Mouse (Mus musculus): ENCODE data around the gene Tmem182. TPM values are rescaled to one million over a fixed set of nuclear protein-coding genes. Genes with fewer than 3 reads are reported as not detected.

Gene Tmem182
- polyA plus RNA-seq, 1 experiment from 2014 or later: 0.20 TPM

GRCm38 (mm10) chr1:40873760-40874455, 68.5 kb downstream of the Tmem182 start:
- WGBS: 57% methylated on average over 10 of the region's 10 CpGs
- ATAC-seq (ENCODE audit: insufficient number of reproducible peaks, insufficient read depth, low FRiP score, low TSS enrichment, low read depth): no peak
- no peak overlapping the region for H3K4me3 ChIP-seq
- H3K9me3 ChIP-seq: no peaks in the 10 kb centered on the region
- no peaks in the 10 kb centered on the region for H3K27me3 ChIP-seq
- H3K36me3 ChIP-seq: no peaks in the 10 kb centered on the region
- H3K4me2 ChIP-seq: no peak overlapping the region
- no peak overlapping the region for H3K9ac ChIP-seq
- H3K27ac ChIP-seq: no peak overlapping the region
- peaks cover 8% of the 10 kb centered on the region; the same call in 1 of the 2 replicates for H3K4me1 ChIP-seq

GRCm38 (mm10) chr1:40874456-40875375, 69.3 kb downstream of the Tmem182 start:
- no peak overlapping the region for H3K4me2 ChIP-seq
- H3K9ac ChIP-seq: no peak overlapping the region
- H3K4me1 ChIP-seq: peaks cover 11% of the 10 kb centered on the region

GRCm38 (mm10) chr1:40879051-40879450, 73.7 kb downstream of the Tmem182 start:
- Histone ChIP-seq H3K9me3 (no peaks in the 10 kb centered on the region), H3K36me3 (no peaks in the 10 kb centered on the region), H3K4me3 (no peak overlapping the region), H3K27ac (no peak overlapping the region), H3K27me3 (no peaks in the 10 kb centered on the region), H3K4me1 (peaks cover 11% of the 10 kb centered on the region), H3K4me2 (no peak overlapping the region), H3K9ac (no peak overlapping the region)
- 14% methylated on average over 9 of the region's 9 CpGs for WGBS
- ATAC-seq (ENCODE audit: insufficient number of reproducible peaks, insufficient read depth, low FRiP score, low TSS enrichment, low read depth): no peak

More at GRCm38 (mm10) chr1:40874456-40875375, 69.3 kb downstream of the Tmem182 start:
- 78% methylated on average over 26 of the region's 26 CpGs for WGBS
- Histone ChIP-seq H3K27me3 (no peaks in the 10 kb centered on the region), H3K36me3 (no peaks in the 10 kb centered on the region), H3K27ac (no peak overlapping the region), H3K4me3 (no peak overlapping the region), H3K9me3 (no peaks in the 10 kb centered on the region)
- ATAC-seq (ENCODE audit: insufficient number of reproducible peaks, insufficient read depth, low FRiP score, low TSS enrichment, low read depth): no peak

GRCm38 (mm10) chr1:40879526-40879925, 74.1 kb downstream of the Tmem182 start:
- no peak for ATAC-seq (ENCODE audit: insufficient number of reproducible peaks, insufficient read depth, low FRiP score, low TSS enrichment, low read depth)
- H3K4me1 ChIP-seq: peaks cover 6% of the 10 kb centered on the region; the same call in 1 of the 2 replicates
- 65% methylated on average over 6 of the region's 6 CpGs for WGBS
- no peaks in the 10 kb centered on the region for H3K36me3 ChIP-seq
- H3K27me3 ChIP-seq: no peaks in the 10 kb centered on the region
- no peak overlapping the region for H3K4me2 ChIP-seq
- no peak overlapping the region for H3K4me3 ChIP-seq
- H3K27ac ChIP-seq: no peak overlapping the region
- no peak overlapping the region for H3K9ac ChIP-seq
- no peaks in the 10 kb centered on the region for H3K9me3 ChIP-seq

- Histone ChIP-seq H3K4me2 (no peak overlapping the region), H3K4me1 (peaks cover 3% of the 10 kb centered on the region; the same call in 1 of the 2 replicates), H3K9ac (no peak overlapping the region), H3K36me3 (no peaks in the 10 kb centered on the region), H3K27ac (no peak overlapping the region), H3K4me3 (no peak overlapping the region), H3K9me3 (no peaks in the 10 kb centered on the region), H3K27me3 (no peaks in the 10 kb centered on the region)
- ATAC-seq (ENCODE audit: insufficient number of reproducible peaks, insufficient read depth, low FRiP score, low TSS enrichment, low read depth): no peak
- WGBS: 55% methylated on average over 2 of the region's 2 CpGs
Measured at GRCm38 (mm10) chr1:40880527-40880926, 75.1 kb downstream of the Tmem182 start.

GRCm38 (mm10) chr1:40883856-40884255, 78.5 kb downstream of the Tmem182 start:
- H3K9me3 ChIP-seq: no peaks in the 10 kb centered on the region
- peaks cover 3% of the 10 kb centered on the region; the same call in 1 of the 2 replicates for H3K4me1 ChIP-seq
- 69% methylated on average over 2 of the region's 2 CpGs for WGBS
- no peak for ATAC-seq (ENCODE audit: insufficient number of reproducible peaks, insufficient read depth, low FRiP score, low TSS enrichment, low read depth)
- no peak overlapping the region for H3K4me3 ChIP-seq
- no peaks in the 10 kb centered on the region for H3K36me3 ChIP-seq
- no peak overlapping the region for H3K4me2 ChIP-seq
- no peak overlapping the region for H3K27ac ChIP-seq
- H3K9ac ChIP-seq: no peak overlapping the region
- no peaks in the 10 kb centered on the region for H3K27me3 ChIP-seq

GRCm38 (mm10) chr1:40884943-40885342, 79.5 kb downstream of the Tmem182 start:
- Histone ChIP-seq H3K4me2 (no peak overlapping the region), H3K36me3 (no peaks in the 10 kb centered on the region), H3K4me1 (peaks cover under 1% of the 10 kb centered on the region), H3K9me3 (no peaks in the 10 kb centered on the region), H3K9ac (no peak overlapping the region), H3K27ac (no peak overlapping the region), H3K4me3 (no peak overlapping the region), H3K27me3 (no peaks in the 10 kb centered on the region)
- no peak for ATAC-seq (ENCODE audit: insufficient number of reproducible peaks, insufficient read depth, low FRiP score, low TSS enrichment, low read depth)
- WGBS: 74% methylated on average over 6 of the region's 6 CpGs

- peaks cover 11% of the 10 kb centered on the region for H3K4me1 ChIP-seq
- no peak overlapping the region for H3K27ac ChIP-seq
- 35% methylated on average over 12 of the region's 12 CpGs for WGBS
- no peak overlapping the region for H3K4me3 ChIP-seq
- no peak for ATAC-seq (ENCODE audit: insufficient number of reproducible peaks, insufficient read depth, low FRiP score, low TSS enrichment, low read depth)
- no peaks in the 10 kb centered on the region for H3K27me3 ChIP-seq
- no peak overlapping the region for H3K9ac ChIP-seq
- no peak overlapping the region for H3K4me2 ChIP-seq
- H3K36me3 ChIP-seq: no peaks in the 10 kb centered on the region
- no peaks in the 10 kb centered on the region for H3K9me3 ChIP-seq
Measured at GRCm38 (mm10) chr1:40887673-40888072, 82.3 kb downstream of the Tmem182 start.

- H3K27me3 ChIP-seq: no peaks in the 10 kb centered on the region
- 90% methylated on average over 8 of the region's 8 CpGs for WGBS
- no peak overlapping the region for H3K4me2 ChIP-seq
- no peak for ATAC-seq (ENCODE audit: insufficient number of reproducible peaks, insufficient read depth, low FRiP score, low TSS enrichment, low read depth)
- no peaks in the 10 kb centered on the region for H3K36me3 ChIP-seq
- H3K9ac ChIP-seq: no peak overlapping the region
- no peaks in the 10 kb centered on the region for H3K9me3 ChIP-seq
- H3K4me3 ChIP-seq: no peak overlapping the region
- H3K27ac ChIP-seq: no peak overlapping the region
- peaks cover 11% of the 10 kb centered on the region for H3K4me1 ChIP-seq
Measured at GRCm38 (mm10) chr1:40888396-40889040, 83.1 kb downstream of the Tmem182 start.

- no peaks in the 10 kb centered on the region for H3K27me3 ChIP-seq
- H3K9me3 ChIP-seq: no peaks in the 10 kb centered on the region
- no peak overlapping the region for H3K4me2 ChIP-seq
- no peak overlapping the region for H3K9ac ChIP-seq
- H3K27ac ChIP-seq: no peak overlapping the region
- no peak overlapping the region for H3K4me3 ChIP-seq
- H3K4me1 ChIP-seq: peaks cover 11% of the 10 kb centered on the region
- ATAC-seq (ENCODE audit: insufficient number of reproducible peaks, insufficient read depth, low FRiP score, low TSS enrichment, low read depth): no peak
- 72% methylated on average over 14 of the region's 14 CpGs for WGBS
- H3K36me3 ChIP-seq: no peaks in the 10 kb centered on the region
Measured at GRCm38 (mm10) chr1:40889617-40890016, 84.2 kb downstream of the Tmem182 start.

GRCm38 (mm10) chr1:40890246-40890645, 84.8 kb downstream of the Tmem182 start:
- H3K4me1 ChIP-seq: peaks cover 11% of the 10 kb centered on the region
- H3K4me2 ChIP-seq: peak overlapping the region; percentile 41
- 0 out of 2 replicates have a peak overlapping the region, but pooled peaks have one; percentile 4 for H3K27ac ChIP-seq
- no peak for ATAC-seq (ENCODE audit: insufficient number of reproducible peaks, insufficient read depth, low FRiP score, low TSS enrichment, low read depth)
- H3K9ac ChIP-seq: no peak overlapping the region
- H3K9me3 ChIP-seq: no peaks in the 10 kb centered on the region
- H3K27me3 ChIP-seq: no peaks in the 10 kb centered on the region
- H3K36me3 ChIP-seq: no peaks in the 10 kb centered on the region
- WGBS: 22% methylated on average over 8 of the region's 8 CpGs
- H3K4me3 ChIP-seq: no peak overlapping the region
